ENCODE assay signal across 8 mouse cellular contexts in genomic region chr4:126602445-126602762, GRCm38 (mm10). TPM values are rescaled to one million over a fixed set of nuclear protein-coding genes. Genes with fewer than 3 reads are reported as not detected.
DNase-seq lines count a peak whose midpoint lies in the region; ATAC-seq lines count a peak whose summit lies in the region.

No protein-coding gene starts in this region.

- H3K27ac ChIP-seq in heart, embryonic 13.5 days (replicated peaks), result no peak overlapping the region
- peak overlapping the region; percentile 52 for H3K27ac ChIP-seq in embryonic facial prominence, embryonic 10.5 days (replicated peaks)
- no peak overlapping the region for H3K27ac ChIP-seq in hindbrain, embryonic 12.5 days
- H3K27ac ChIP-seq in midbrain, embryonic 12.5 days (replicated peaks), result peak overlapping the region; percentile 58; the same call in 1 of the 2 replicates

- peak overlapping the region; percentile 21 for H3K4me3 ChIP-seq in heart, embryonic 13.5 days
- H3K4me3 ChIP-seq in embryonic facial prominence, embryonic 10.5 days, result peak overlapping the region; percentile 40
- peak overlapping the region; percentile 2; the same call in 1 of the 2 replicates for H3K4me3 ChIP-seq in hindbrain, embryonic 12.5 days
- H3K4me3 ChIP-seq in midbrain, embryonic 12.5 days, result 0 out of 2 replicates have a peak overlapping the region, but pooled peaks have one; percentile 4

- no peaks in the 10 kb centered on the region for H3K9me3 ChIP-seq in heart, embryonic 13.5 days
- no peaks in the 10 kb centered on the region for H3K9me3 ChIP-seq in embryonic facial prominence, embryonic 10.5 days
- no peaks in the 10 kb centered on the region for H3K9me3 ChIP-seq in hindbrain, embryonic 12.5 days (replicated peaks)
- no peaks in the 10 kb centered on the region for H3K9me3 ChIP-seq in midbrain, embryonic 12.5 days

- no peaks in the 10 kb centered on the region for H3K36me3 ChIP-seq in heart, embryonic 13.5 days
- H3K36me3 ChIP-seq in embryonic facial prominence, embryonic 10.5 days (replicated peaks), result no peaks in the 10 kb centered on the region
- no peaks in the 10 kb centered on the region for H3K36me3 ChIP-seq in hindbrain, embryonic 12.5 days
- no peaks in the 10 kb centered on the region for H3K36me3 ChIP-seq in midbrain, embryonic 12.5 days

- no peak overlapping the region for H3K9ac ChIP-seq in heart, embryonic 13.5 days
- peak overlapping the region; percentile 4; the same call in 1 of the 2 replicates for H3K9ac ChIP-seq in hindbrain, embryonic 12.5 days
- no peak overlapping the region for H3K9ac ChIP-seq in midbrain, embryonic 12.5 days (replicated peaks)

- no peak for DNase-seq in heart, postnatal 10 days
- DNase-seq in embryonic facial prominence, embryonic 10.5 days (ENCODE audit: low spot score), result no peak
- DNase-seq in layer of hippocampus, adult 9-11 months, result no peak
- no peak for DNase-seq in natural killer cell, adult 2 months (ENCODE audit: low spot score in 2 of 2)
- no peak for DNase-seq in right cerebral cortex, adult 2 months (ENCODE audit: low spot score in 2 of 2)

- H3K27me3 ChIP-seq in heart, embryonic 13.5 days (replicated peaks), result no peaks in the 10 kb centered on the region
- H3K27me3 ChIP-seq in embryonic facial prominence, embryonic 10.5 days (replicated peaks; ENCODE audit: low read depth, poor library complexity, severe bottlenecking), result peaks cover 40% of the 10 kb centered on the region
- peaks cover 53% of the 10 kb centered on the region for H3K27me3 ChIP-seq in hindbrain, embryonic 12.5 days
- H3K27me3 ChIP-seq in midbrain, embryonic 12.5 days, result peaks cover 92% of the 10 kb centered on the region

- peaks cover 10% of the 10 kb centered on the region for H3K4me1 ChIP-seq in heart, embryonic 13.5 days
- H3K4me1 ChIP-seq in embryonic facial prominence, embryonic 10.5 days, result peaks cover 18% of the 10 kb centered on the region
- peaks cover 9% of the 10 kb centered on the region for H3K4me1 ChIP-seq in hindbrain, embryonic 12.5 days
- H3K4me1 ChIP-seq in midbrain, embryonic 12.5 days, result peaks cover 30% of the 10 kb centered on the region

- 26% methylated on average over 6 of the region's 6 CpGs for WGBS in heart, embryonic 13.5 days
- WGBS in embryonic facial prominence, embryonic 10.5 days, result 7% methylated on average over 6 of the region's 6 CpGs
- WGBS in hindbrain, embryonic 12.5 days, result 2% methylated on average over 6 of the region's 6 CpGs
- WGBS in midbrain, embryonic 12.5 days, result 4% methylated on average over 6 of the region's 6 CpGs

- intact Hi-C loops in heart, postnatal 10 days (cut with DNase I), result no loop called here

- peak overlapping the region; percentile 61 for H3K4me2 ChIP-seq in heart, embryonic 13.5 days
- peak overlapping the region; percentile 35 for H3K4me2 ChIP-seq in hindbrain, embryonic 12.5 days (replicated peaks)
- peak overlapping the region; percentile 42 for H3K4me2 ChIP-seq in midbrain, embryonic 12.5 days (replicated peaks)

- ATAC-seq in heart, embryonic 13.5 days (ENCODE audit: extremely low read depth, insufficient number of reproducible peaks, low FRiP score, low TSS enrichment), result no peak
- ATAC-seq in hindbrain, embryonic 12.5 days (ENCODE audit: low FRiP score), result no peak
- ATAC-seq in midbrain, embryonic 12.5 days (ENCODE audit: low FRiP score, low read depth), result peak; percentile 82; the same call in 1 of the 2 replicates

RNA-seq across cellular contexts. Expression of gene 5730409E04Rik, which starts 7.2 kb away (rescaled TPM):
- polyA plus RNA-seq in heart, embryonic 13.5 days (2015; fragmentation: Nextera tagmentation; extraction: Ambion mirVana), result 1.4 and 1.8 TPM in 2 replicates
- 1 to 10 TPM; 8.7 to 9.1 TPM for total RNA-seq in heart, postnatal 10 days (2021)
- 1.6 and 1.7 TPM in 2 replicates for polyA plus RNA-seq in embryonic facial prominence, embryonic 10.5 days (2016; fragmentation: Nextera tagmentation; extraction: Ambion mirVana)
- 2.5 and 3.1 TPM in 2 replicates for polyA plus RNA-seq in hindbrain, embryonic 12.5 days (2016; fragmentation: Nextera tagmentation; extraction: Ambion mirVana)
- 1.5 and 1.9 TPM in 2 replicates for polyA plus RNA-seq in midbrain, embryonic 12.5 days (2016; fragmentation: Nextera tagmentation; extraction: Ambion mirVana)

RNA-seq across cellular contexts. Expression of gene Clspn, which starts 45.7 kb away (rescaled TPM):
- 22.4 and 24.5 TPM in 2 replicates for polyA plus RNA-seq in heart, embryonic 13.5 days (2015; fragmentation: Nextera tagmentation; extraction: Ambion mirVana)
- total RNA-seq in heart, postnatal 10 days (2021), result 1 to 10 TPM; 5.9 to 8.2 TPM
- 56.2 and 58.8 TPM in 2 replicates for polyA plus RNA-seq in embryonic facial prominence, embryonic 10.5 days (2016; fragmentation: Nextera tagmentation; extraction: Ambion mirVana)
- 23.5 and 27.2 TPM in 2 replicates for polyA plus RNA-seq in hindbrain, embryonic 12.5 days (2016; fragmentation: Nextera tagmentation; extraction: Ambion mirVana)
- polyA plus RNA-seq in midbrain, embryonic 12.5 days (2016; fragmentation: Nextera tagmentation; extraction: Ambion mirVana), result 34.4 and 35.7 TPM in 2 replicates

Comparison
In these comparisons a context has a peak if more than half of its experiments do, and no peak if none do; other contexts are left out.
1. H3K27ac ChIP-seq: peak in embryonic facial prominence, embryonic 10.5 days (single experiment) and midbrain, embryonic 12.5 days (single experiment); none in heart, embryonic 13.5 days (single experiment) and hindbrain, embryonic 12.5 days (single experiment).
2. Peak in every context shown above with its lines, with median percentiles within 50 percentile points of each other: H3K4me2 ChIP-seq and H3K4me3 ChIP-seq.